Mouse (Mus musculus): ENCODE measurements at regions not wholly inside any gene's neighbourhood (a gene's known extent, or its start where the extent isn't known, plus 50 kb on each side); places are given as distances from the start of the nearest gene placed in this dataset.
"Not testable (repeated sequence)": the region's sequence is repeated elsewhere in the genome, so short reads cannot be mapped to it uniquely, and the experiment has no call there.

DNA sequence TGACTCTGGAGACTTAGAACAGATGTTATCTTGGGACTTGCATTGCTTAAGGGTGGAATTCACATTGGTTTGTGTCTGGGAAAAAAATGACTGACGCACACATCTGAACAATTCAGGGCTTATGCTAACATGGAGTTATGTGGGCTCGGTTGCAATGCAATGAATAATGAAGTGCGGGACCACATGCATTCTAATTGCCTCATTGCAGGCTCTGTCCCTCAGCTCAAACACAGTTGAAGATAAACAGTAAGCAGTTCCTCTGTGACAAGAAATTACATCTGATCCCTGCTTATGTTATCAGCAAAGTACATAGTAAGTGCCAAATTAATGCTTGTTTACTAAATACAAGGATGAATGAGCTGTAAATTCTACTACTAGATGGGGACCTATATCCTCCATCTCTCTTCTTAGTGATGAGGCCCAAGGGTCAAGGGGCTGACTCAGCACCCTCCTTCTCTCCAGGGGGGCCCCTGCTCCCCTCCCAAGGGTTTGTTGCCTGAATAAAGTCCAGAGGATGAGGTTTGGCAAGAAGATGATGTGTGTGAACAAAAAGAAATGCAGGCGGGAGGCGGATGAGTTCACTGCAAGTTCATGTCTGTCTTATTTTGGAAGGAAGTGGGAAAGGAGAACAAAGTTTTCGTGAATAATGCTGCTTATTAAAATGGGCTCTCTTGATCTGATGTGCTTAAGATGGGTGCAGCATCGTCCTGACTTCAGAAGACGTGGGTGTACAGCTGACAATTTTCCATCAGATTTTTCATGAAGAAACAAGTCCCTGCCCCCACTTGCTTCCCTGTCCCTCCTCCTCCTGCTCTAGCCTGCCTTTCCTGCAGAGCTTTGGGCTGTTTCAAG lies 533.1 kb downstream of the Shisa9 start:
- DNase-seq, result no peak

GRCm38 (mm10) chr16:12518264-12518663 lies 534.4 kb downstream of the Shisa9 start:
- DNase-seq, result no peak

- DNase-seq, result no peak
Measured at GRCm38 (mm10) chr16:12521711-12522476, 538.0 kb downstream of the Shisa9 start.

DNA sequence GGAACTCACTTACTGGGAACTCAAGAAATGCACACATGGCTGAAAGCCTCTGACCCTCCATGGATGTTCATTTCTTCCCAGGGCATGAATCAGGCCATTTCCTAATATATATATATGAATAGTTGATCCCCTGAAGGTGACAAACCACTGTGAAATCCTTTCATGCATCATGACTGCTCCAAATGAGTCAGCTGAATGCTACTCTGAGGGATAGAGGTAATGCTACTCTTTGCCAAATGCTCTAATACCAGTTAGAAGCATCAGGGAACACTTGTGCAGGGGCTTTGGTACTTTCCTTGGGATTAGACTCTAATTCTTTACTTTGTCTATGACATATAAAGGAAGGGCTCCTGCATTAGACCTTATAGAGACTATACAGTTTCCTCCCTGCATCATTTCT lies 561.0 kb upstream of the Ercc4 start:
- no peak for DNase-seq

DNA sequence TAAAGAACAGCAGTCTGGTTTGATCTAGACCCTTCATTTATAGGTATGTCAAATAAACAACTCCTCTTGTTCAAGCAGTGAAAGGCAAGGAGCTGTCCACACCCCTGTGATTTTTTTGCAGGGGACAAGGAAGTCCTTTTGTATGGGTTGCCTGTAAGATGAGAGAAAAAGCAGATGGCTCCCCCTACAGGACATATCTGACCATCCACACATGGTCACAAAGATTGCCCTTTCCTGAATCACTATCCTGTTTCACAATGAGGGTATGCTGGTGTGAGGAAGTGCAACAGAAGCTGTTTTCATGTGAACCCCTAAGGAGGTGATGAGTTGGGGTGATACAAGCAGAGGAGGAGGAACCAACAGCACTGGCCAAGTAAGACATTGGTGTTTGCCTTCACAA lies 520.6 kb upstream of the Ercc4 start:
- no peak for DNase-seq

DNA sequence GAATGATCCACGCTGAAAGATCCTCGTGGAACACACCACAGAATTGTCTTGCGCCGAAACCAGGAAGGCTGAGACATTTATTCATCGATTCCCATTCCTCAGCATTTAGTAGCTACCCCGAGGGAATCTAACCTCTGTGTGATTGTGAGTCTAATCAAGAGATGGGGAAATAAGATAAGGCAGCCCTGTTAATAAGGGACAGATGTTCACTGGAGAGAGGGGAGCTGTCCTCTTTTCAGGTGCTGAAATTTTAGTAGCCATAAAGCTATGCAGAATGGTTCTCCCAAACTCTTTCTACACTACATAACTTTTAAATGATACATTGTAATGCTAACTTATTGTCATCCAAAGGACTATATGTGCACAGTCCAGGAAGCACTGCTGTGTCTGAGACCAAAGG lies 501.2 kb upstream of the Ercc4 start:
- DNase-seq, result no peak

DNA sequence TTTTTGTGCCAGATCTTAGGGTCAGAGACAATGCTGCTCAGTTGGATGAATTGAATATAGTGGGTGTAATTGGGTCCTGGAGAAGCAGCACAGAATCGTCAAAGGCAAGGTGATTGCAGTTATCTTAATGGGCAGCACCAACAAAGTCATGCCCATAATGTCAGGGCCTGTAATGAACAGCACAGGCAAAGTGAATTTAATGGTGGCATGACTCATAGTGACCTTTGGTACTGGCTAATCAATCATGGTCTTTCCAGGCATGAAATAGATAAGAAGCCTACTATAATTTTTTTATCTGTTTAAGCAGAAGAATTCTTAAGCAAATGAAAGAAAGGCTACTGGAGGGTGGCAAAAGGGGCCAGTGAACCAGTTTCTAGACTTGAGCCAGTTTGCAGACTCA lies 498.4 kb upstream of the Ercc4 start:
- DNase-seq, result no peak

- no peak for DNase-seq
Measured at GRCm38 (mm10) chr16:12617781-12618180, 491.7 kb upstream of the Ercc4 start.

DNA sequence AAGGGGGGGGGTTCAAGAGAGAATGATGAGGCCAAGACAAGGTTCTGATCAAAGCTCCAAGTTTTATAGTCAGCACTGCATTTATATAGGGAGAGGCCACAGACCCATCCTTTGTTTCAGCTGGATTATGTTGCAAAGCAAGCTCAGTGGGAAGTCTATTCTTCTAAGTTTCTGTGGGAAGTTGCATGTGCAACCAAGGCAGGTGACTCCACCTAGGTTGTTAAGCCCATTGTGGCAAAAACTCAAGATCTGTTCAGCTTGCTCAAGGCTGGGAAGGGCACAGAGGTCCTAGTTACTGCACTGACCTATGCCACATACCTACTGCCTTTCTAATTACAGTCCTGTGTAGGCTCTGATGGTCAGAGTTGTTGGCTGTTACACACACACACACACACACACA lies 477.0 kb upstream of the Ercc4 start:
- DNase-seq, result no peak

GRCm38 (mm10) chr16:12638971-12639640 lies 470.4 kb upstream of the Ercc4 start:
- DNase-seq, result no peak

DNA sequence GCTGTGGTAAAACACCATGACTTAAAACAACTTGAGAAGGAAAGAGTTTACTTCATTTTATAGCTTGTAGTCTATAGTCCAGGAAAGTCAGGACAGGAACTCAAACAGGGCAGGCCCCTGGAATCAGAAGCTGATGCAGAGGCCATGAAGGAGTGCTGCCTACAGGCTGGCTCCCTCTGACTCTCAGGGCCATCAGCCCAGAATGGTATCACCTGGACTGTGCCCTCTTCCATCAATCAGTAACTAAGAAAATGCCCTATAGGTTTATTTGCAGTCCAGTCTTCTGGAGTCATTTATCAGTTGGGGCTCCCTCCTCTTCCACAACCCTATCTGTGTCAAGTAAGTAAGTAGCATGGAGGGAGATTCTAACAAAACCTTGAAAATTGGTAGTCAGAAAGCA lies 466.4 kb upstream of the Ercc4 start:
- no peak for DNase-seq

GRCm38 (mm10) chr16:12644621-12645020 lies 464.9 kb upstream of the Ercc4 start:
- no peak for DNase-seq

DNA sequence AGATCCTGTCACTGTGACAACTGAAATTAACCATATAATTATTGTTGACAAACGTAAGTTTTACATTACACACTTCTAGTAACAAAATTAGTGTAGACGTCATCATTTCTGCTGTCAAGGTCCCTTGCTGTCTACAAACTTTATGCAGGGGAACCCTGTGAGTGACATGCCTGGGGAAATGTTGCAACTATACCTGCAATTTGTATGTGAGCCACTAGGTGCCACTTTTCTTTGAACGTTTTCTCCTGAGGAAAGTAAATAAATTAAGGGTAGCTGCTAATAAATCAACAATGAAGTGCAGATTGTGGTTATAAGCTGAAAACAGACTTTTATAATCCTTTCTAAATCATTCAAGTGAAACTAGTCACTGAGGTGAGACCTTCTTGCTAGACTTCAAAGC lies 457.3 kb upstream of the Ercc4 start:
- DNase-seq, result no peak

- not testable (repeated sequence) for DNase-seq
Measured at GRCm38 (mm10) chr16:12673656-12674055, 435.8 kb upstream of the Ercc4 start.

DNA sequence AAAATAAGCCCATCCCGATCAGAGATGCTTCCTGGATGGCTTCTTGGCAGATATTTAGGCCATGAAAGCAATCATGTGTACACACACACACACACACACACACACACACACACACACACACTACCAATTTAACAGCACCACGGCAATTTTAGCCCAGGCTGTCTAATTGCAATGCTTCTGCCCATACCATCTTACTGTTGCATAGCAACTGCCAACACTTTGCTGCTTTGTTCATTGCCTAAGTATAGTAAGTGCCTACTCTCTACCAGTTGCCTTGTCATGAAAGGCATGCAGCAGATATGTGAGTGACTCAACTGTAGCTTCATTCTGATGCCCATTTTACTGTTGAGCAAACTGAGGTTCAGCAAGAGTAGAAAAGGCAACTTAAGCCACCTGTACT lies 428.0 kb upstream of the Ercc4 start:
- DNase-seq, result no peak

GRCm38 (mm10) chr16:12685816-12686215 lies 423.7 kb upstream of the Ercc4 start:
- no peak for DNase-seq

DNA sequence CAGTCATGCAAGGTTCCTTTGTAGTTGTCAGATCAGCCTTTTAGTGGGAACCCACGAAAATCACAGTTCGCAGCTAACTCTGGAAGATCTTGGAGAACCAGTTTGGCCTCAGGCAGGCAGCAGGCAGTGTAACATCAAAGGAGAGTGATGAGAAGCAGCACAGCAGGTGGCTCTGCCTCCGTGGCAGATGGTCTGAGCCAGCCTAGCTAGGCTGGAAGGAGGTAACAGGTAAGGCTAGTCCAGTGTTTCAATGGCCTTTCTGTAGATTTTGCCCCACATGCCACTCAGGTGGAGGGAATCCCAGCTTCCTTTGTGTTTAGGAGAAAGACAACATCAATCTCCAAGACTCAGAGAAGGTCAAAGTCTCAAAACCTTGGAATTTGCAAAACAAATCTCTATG lies 417.7 kb upstream of the Ercc4 start:
- no peak for DNase-seq

DNA sequence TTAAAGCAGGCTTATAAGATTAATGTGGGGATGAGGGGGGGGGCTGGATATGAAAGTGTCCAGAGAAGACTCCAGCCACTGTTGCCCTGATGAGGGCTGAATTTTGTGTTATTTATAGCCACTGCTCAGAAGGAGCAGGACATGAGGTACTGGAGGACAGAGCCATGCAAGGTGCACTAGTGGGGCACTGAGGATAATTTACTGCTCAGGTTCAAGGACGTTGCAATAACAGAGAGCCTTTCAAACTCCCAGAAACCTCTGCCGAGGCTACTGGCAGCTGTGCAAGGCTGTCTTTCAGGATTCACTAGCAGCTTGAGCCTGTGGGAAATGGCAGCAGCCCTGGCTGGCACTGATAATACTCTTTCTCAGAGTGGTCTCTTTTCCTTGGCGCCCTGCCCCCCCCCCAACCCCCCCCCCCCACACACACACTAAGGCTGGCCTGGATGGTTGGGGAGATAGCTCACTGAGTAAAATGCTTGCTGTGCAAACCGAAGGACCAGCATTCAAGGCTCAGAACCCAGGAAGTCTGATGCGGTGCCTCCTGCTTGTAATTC lies 416.7 kb upstream of the Ercc4 start:
- no peak for DNase-seq

DNA sequence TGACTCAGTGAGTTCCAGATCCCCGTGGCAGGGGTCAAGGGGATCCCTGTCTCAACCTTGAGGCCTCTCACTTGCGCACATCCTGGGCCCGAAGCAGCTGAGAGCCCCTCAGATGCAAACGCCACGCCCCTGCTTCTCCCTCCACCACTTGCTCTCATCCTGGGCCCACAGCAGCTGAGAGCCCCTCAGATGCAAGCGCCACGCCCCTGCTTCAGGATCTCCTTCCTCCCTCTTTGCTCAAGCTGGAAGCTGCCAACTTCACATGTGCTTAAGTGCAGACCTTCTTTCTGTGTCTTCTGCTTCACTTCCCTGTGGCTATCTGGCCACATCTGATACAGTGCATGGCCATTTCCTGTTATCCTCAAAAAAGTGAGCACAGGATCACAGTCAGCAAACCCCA lies 416.1 kb upstream of the Ercc4 start:
- DNase-seq, result no peak

DNA sequence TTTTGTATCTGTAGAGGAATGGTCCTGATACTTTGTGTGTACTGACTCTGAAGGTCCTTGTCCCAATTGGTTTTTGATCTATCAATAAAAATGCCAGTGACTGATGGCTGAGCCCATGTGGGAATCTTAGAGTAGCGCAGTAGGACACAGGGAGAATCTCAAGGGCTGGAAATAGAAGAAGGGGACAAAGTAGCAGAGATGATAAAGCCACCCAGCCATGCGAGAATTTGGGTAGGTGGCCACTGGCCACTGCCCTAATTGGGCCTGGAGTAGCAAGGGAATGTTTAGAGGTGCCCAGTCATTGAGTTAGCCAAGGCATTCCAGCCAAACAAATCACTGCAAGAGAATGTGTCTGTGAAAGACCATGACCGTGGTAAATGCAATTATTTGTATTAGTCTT lies 414.8 kb upstream of the Ercc4 start:
- no peak for DNase-seq

GRCm38 (mm10) chr16:12696939-12697621 lies 412.4 kb upstream of the Ercc4 start:
- DNase-seq, result no peak

DNA sequence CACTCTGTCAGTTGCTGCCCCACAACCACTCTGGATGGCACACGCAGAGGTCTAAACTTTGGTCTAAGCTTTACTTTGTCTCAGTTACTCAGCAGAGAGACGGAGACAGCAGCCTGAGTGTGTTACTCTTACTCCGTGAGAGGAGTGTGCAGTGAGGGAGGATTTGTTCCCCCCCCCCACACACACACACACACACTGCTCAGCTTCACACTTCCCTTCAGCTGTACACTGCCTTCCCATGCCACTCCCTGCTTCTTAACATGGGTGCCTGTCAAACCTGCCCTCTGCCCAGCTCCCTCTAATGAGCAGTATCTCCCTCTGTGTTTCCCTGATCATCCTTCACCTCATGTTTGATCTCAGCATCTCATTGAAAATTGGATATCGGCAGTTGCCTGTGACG lies 409.9 kb upstream of the Ercc4 start:
- DNase-seq, result no peak

DNA sequence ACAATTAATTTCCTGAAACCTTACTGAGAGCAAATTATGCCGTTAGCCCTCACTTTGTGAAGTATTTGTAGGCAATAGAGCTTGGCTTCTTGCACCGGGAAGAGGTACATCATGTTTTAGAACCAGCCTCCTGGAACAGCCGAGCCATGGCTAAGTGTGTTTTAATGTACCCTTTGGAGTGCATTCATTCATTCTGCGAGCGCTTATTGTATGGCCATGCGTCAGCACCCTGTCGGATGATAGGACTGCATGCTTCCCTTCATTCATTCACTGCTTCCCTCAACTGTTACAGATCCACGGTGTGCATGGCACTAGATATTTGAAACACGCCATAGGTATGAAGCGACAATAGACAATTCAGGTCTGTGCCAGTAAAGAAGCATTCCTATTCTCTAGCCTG lies 409.4 kb upstream of the Ercc4 start:
- no peak for DNase-seq
